In the genomic region with DNA sequence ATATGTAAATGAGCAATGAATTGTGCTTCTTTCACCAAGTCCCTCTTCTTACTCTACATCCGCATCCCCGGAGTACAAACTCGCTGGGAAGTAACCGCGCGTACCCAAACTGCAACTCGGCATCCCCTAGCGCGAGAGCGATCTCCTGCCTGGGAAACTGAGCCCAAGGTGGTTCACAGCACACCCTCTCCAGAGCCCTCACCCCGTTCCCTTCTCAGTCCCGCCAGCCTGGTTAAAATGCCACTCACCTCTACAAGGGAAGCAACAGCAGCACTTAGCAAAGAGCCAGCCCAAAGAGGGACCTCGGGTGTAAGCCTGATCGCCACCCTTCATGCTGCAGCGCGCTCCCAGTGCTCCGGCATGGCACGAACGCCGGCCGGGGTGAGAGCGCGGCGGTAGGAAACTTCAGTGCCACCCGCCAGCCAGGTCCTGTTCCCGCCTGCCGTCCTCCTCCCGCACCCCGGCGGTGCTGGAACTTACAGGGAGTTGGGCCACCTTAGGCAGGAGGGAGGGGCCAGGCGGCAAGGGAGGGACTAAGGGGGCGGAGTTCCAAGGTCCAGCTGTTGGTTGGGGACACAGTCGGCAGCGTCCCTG, we compare ENCODE assay signal across 8 mouse cellular contexts.
A peak's percentile ranks its signal among the peaks of the same experiment; 100 is the strongest.
DNase-seq lines count a peak whose midpoint lies in the region; ATAC-seq lines count a peak whose summit lies in the region.

No protein-coding gene starts in this region.

- peak; percentile 24 for DNase-seq in left cerebral cortex, postnatal 4 days
- no peak for DNase-seq in left cerebral cortex, adult 9 months (ENCODE audit: low spot score in 2 of 2)
- peak; percentile 86 for DNase-seq in kidney, postnatal 10 days
- DNase-seq in lung, postnatal 4 days, result peak; percentile 84 to 87
- DNase-seq in retina, embryonic 14.5 days (ENCODE audit: low spot score), result peak; percentile 65
- peak; percentile 57 to 66 for DNase-seq in urinary bladder, adult 18-20 months (ENCODE audit: low spot score in 2 of 2)

- intact Hi-C loops in left cerebral cortex, postnatal 4 days (cut with DNase I), result no loop called here

- under 1% methylated on average over 34 of the region's 34 CpGs for WGBS in heart, embryonic 16.5 days

- H3K27ac ChIP-seq in heart, embryonic 16.5 days (ENCODE audit: low read length), result peak overlapping the region; percentile 85

- peak; percentile 85 for ATAC-seq in heart, embryonic 16.5 days (replicated peaks; ENCODE audit: extremely low read depth, insufficient read depth, low FRiP score)

- no peaks in the 10 kb centered on the region for H3K36me3 ChIP-seq in erythroblast, embryonic 14.5 days (ENCODE audit: control insufficient read depth)
- no peaks in the 10 kb centered on the region for H3K36me3 ChIP-seq in heart, embryonic 16.5 days (ENCODE audit: control insufficient read depth, insufficient read depth)

- no peaks in the 10 kb centered on the region; the same call in 1 of the 2 replicates for H3K9me3 ChIP-seq in erythroblast, embryonic 14.5 days (ENCODE audit: control insufficient read depth, low read length)
- H3K9me3 ChIP-seq in heart, embryonic 16.5 days (replicated peaks; ENCODE audit: control insufficient read depth, low read length), result no peaks in the 10 kb centered on the region

- peak overlapping the region; percentile 87 for H3K4me2 ChIP-seq in heart, embryonic 16.5 days (ENCODE audit: low read depth, low read length)

- peak overlapping the region; percentile 56 for H3K4me3 ChIP-seq in erythroblast, embryonic 14.5 days (replicated peaks)
- H3K4me3 ChIP-seq in heart, embryonic 16.5 days (ENCODE audit: low read length), result peak overlapping the region; percentile 78

- peaks cover 10% of the 10 kb centered on the region for H3K4me1 ChIP-seq in erythroblast, embryonic 14.5 days (ENCODE audit: control insufficient read depth)
- H3K4me1 ChIP-seq in heart, embryonic 16.5 days (ENCODE audit: control insufficient read depth, insufficient read depth, low read length), result peaks cover 14% of the 10 kb centered on the region

- peaks cover 59% of the 10 kb centered on the region for H3K27me3 ChIP-seq in erythroblast, embryonic 14.5 days (ENCODE audit: control insufficient read depth)
- H3K27me3 ChIP-seq in heart, embryonic 16.5 days (ENCODE audit: control insufficient read depth, insufficient read depth, low read length), result no peaks in the 10 kb centered on the region

- peak overlapping the region; percentile 84 for H3K9ac ChIP-seq in heart, embryonic 16.5 days (ENCODE audit: low read length)

Comparison
In these comparisons a context has a peak if more than half of its experiments do, and no peak if none do; other contexts are left out.
1. DNase-seq: peak in left cerebral cortex, postnatal 4 days (single experiment), kidney, postnatal 10 days (single experiment), lung, postnatal 4 days (2 of 2), retina, embryonic 14.5 days (single experiment) and urinary bladder, adult 18-20 months (2 of 2); none in left cerebral cortex, adult 9 months (0 of 2).